Mouse (Mus musculus): ENCODE results near the gene Creg2. TPM values are rescaled to one million over a fixed set of nuclear protein-coding genes. Genes with fewer than 3 reads are reported as not detected.

Creg2 gene
- polyA plus RNA-seq (2015; fragmentation: Nextera tagmentation; extraction: Ambion mirVana) = not detected in 2 replicates

DNA sequence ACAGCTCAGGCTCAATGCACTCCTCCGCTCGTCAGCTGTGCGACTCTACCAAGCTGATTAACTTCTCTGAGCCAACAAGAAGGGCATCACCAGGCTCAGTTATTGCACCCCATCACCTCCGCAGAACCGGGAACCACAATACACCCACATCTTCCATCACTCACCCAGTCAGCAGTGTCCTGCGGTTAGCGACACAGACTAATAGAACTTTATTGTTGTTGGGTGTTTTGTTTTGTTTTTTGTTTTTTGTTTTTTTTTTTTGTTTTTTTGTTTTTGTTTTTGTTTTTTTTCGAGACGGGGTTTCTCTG is at the start of gene Creg2:
Gene Creg2, minus strand, starts transcription at position 234 of the 308 bp plus-strand sequence.
- WGBS = 32% methylated on average over 9 of the region's 9 CpGs
- no peak for ATAC-seq (ENCODE audit: extremely low read depth, insufficient number of reproducible peaks, low FRiP score, low TSS enrichment)
- H3K4me2 ChIP-seq = peak within 1 kb of the TSS; percentile 100
- peak within 1 kb of the TSS; percentile 72 for H3K9ac ChIP-seq
- peaks cover 12% of the 10 kb centered on the region for H3K4me1 ChIP-seq
- peak within 1 kb of the TSS; percentile 66 for H3K4me3 ChIP-seq
- no peaks in the 10 kb centered on the region for H3K9me3 ChIP-seq
- H3K36me3 ChIP-seq = no peaks in the 10 kb centered on the region
- no peak within 1 kb of the TSS for H3K27ac ChIP-seq (replicated peaks)
- H3K27me3 ChIP-seq (replicated peaks) = peaks cover 65% of the 10 kb centered on the region

GRCm38 (mm10) chr1:39700599-39701273 is 49.5 kb upstream of the Creg2 start:
- 29% methylated on average over 7 of the region's 7 CpGs for WGBS
- no peaks in the 10 kb centered on the region for H3K9me3 ChIP-seq
- no peak for ATAC-seq (ENCODE audit: extremely low read depth, insufficient number of reproducible peaks, low FRiP score, low TSS enrichment)
- no peaks in the 10 kb centered on the region for H3K36me3 ChIP-seq
- peak overlapping the region; percentile 48; the same call in 1 of the 2 replicates for H3K9ac ChIP-seq
- no peak overlapping the region for H3K4me3 ChIP-seq
- peaks cover 43% of the 10 kb centered on the region for H3K4me1 ChIP-seq
- peak overlapping the region; percentile 13; the same call in 1 of the 2 replicates for H3K27ac ChIP-seq (replicated peaks)
- H3K4me2 ChIP-seq = peak overlapping the region; percentile 25
- H3K27me3 ChIP-seq (replicated peaks) = no peaks in the 10 kb centered on the region

GRCm38 (mm10) chr1:39698456-39698855 is 47.2 kb upstream of the Creg2 start:
- H3K27ac ChIP-seq (replicated peaks) = no peak overlapping the region; the same call in 1 of the 2 replicates
- 49% methylated on average over 6 of the region's 6 CpGs for WGBS
- peaks cover 56% of the 10 kb centered on the region for H3K4me1 ChIP-seq
- H3K9ac ChIP-seq = no peak overlapping the region
- H3K36me3 ChIP-seq = no peaks in the 10 kb centered on the region
- H3K27me3 ChIP-seq (replicated peaks) = no peaks in the 10 kb centered on the region
- H3K4me3 ChIP-seq = no peak overlapping the region
- no peaks in the 10 kb centered on the region for H3K9me3 ChIP-seq
- no peak overlapping the region for H3K4me2 ChIP-seq
- no peak for ATAC-seq (ENCODE audit: extremely low read depth, insufficient number of reproducible peaks, low FRiP score, low TSS enrichment)

GRCm38 (mm10) chr1:39695198-39695597 is 43.9 kb upstream of the Creg2 start:
- no peak for ATAC-seq (ENCODE audit: extremely low read depth, insufficient number of reproducible peaks, low FRiP score, low TSS enrichment)
- H3K4me1 ChIP-seq = peaks cover 29% of the 10 kb centered on the region
- no peak overlapping the region for H3K4me2 ChIP-seq
- WGBS = 49% methylated on average over 4 of the region's 4 CpGs
- H3K9me3 ChIP-seq = no peaks in the 10 kb centered on the region
- no peak overlapping the region for H3K4me3 ChIP-seq
- H3K36me3 ChIP-seq = no peaks in the 10 kb centered on the region
- 0 out of 2 replicates have a peak, but pooled peaks cover 4% of the 10 kb centered on the region for H3K27me3 ChIP-seq (replicated peaks)
- no peak overlapping the region for H3K27ac ChIP-seq (replicated peaks)
- 0 out of 2 replicates have a peak overlapping the region, but pooled peaks have one; percentile 5 for H3K9ac ChIP-seq

DNA sequence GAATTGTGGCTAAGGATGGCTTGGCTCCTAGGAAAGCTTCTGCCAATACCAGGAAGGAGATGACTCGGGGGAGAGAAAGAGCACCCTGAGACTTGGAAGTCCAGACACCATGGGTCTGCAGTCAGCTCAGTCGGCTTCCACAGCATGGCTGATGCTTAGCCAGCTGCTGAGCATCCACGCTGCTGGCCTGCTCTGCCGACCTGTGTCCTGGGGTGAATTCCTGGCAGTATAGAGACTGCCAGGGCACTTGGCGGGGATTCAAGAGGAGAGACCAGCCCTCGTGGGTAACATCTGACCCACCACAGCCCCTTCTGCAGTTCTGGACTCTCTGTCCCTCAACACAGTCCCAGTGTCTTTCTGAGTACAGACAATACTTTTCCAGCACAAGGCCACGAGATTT is 43.5 kb upstream of the Creg2 start:
- Histone ChIP-seq H3K4me3 (no peak overlapping the region), H3K9ac (peak overlapping the region; percentile 9; the same call in 1 of the 2 replicates), H3K4me2 (no peak overlapping the region), H3K4me1 (peaks cover 29% of the 10 kb centered on the region), H3K9me3 (no peaks in the 10 kb centered on the region), H3K36me3 (no peaks in the 10 kb centered on the region), H3K27ac (replicated peaks) (no peak overlapping the region), H3K27me3 (replicated peaks) (0 out of 2 replicates have a peak, but pooled peaks cover 4% of the 10 kb centered on the region)
- WGBS = 49% methylated on average over 7 of the region's 7 CpGs
- ATAC-seq (ENCODE audit: extremely low read depth, insufficient number of reproducible peaks, low FRiP score, low TSS enrichment) = no peak

DNA sequence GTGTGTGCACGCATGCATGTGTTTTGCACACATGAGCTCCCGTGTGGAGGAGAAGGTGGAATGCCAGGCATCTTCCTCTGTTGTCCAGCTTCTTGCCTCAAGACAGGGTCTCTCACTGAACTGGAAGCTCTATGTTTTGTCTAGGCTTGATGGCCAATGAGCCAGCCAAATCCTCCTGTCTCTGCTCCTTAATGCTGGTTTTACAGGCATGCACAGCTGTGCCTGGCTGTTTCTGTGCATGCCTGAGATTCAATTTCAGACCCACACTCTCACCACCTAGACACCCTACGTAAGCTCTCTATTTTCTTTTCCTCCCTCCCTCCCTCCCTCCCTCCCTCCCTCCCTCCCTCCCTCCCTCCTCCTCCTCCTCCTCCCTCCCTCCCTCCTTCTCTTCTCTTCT is 40.7 kb upstream of the Creg2 start:
- no peak overlapping the region for H3K9ac ChIP-seq
- 0 out of 2 replicates have a peak, but pooled peaks cover 4% of the 10 kb centered on the region for H3K27me3 ChIP-seq (replicated peaks)
- no peak overlapping the region for H3K4me3 ChIP-seq
- H3K27ac ChIP-seq (replicated peaks) = no peak overlapping the region
- no peaks in the 10 kb centered on the region for H3K36me3 ChIP-seq
- H3K4me1 ChIP-seq = peaks cover 42% of the 10 kb centered on the region
- WGBS = 75% methylated on average over 3 of the region's 3 CpGs
- ATAC-seq (ENCODE audit: extremely low read depth, insufficient number of reproducible peaks, low FRiP score, low TSS enrichment) = no peak
- H3K9me3 ChIP-seq = no peaks in the 10 kb centered on the region
- H3K4me2 ChIP-seq = no peak overlapping the region

- Histone ChIP-seq H3K4me1 (peaks cover 40% of the 10 kb centered on the region), H3K27me3 (replicated peaks) (0 out of 2 replicates have a peak, but pooled peaks cover 4% of the 10 kb centered on the region), H3K9me3 (no peaks in the 10 kb centered on the region), H3K4me3 (no peak overlapping the region), H3K9ac (no peak overlapping the region), H3K36me3 (no peaks in the 10 kb centered on the region), H3K27ac (replicated peaks) (no peak overlapping the region), H3K4me2 (no peak overlapping the region)
- ATAC-seq (ENCODE audit: extremely low read depth, insufficient number of reproducible peaks, low FRiP score, low TSS enrichment) = no peak
- WGBS = 42% methylated on average over 4 of the region's 4 CpGs
Observed at GRCm38 (mm10) chr1:39691061-39691460, 39.8 kb upstream of the Creg2 start.

- Histone ChIP-seq H3K27me3 (replicated peaks) (0 out of 2 replicates have a peak, but pooled peaks cover 4% of the 10 kb centered on the region), H3K27ac (replicated peaks) (peak overlapping the region; percentile 29; the same call in 1 of the 2 replicates), H3K4me1 (peaks cover 26% of the 10 kb centered on the region), H3K4me2 (no peak overlapping the region), H3K9ac (no peak overlapping the region), H3K36me3 (no peaks in the 10 kb centered on the region), H3K9me3 (no peaks in the 10 kb centered on the region), H3K4me3 (no peak overlapping the region)
- no peak for ATAC-seq (ENCODE audit: extremely low read depth, insufficient number of reproducible peaks, low FRiP score, low TSS enrichment)
- WGBS = 18% methylated on average over 6 of the region's 6 CpGs
Observed at GRCm38 (mm10) chr1:39688573-39688972, 37.3 kb upstream of the Creg2 start.

GRCm38 (mm10) chr1:39687279-39687678 is 36.0 kb upstream of the Creg2 start:
- Histone ChIP-seq H3K9ac (no peak overlapping the region), H3K4me3 (no peak overlapping the region), H3K9me3 (no peaks in the 10 kb centered on the region), H3K27me3 (replicated peaks) (0 out of 2 replicates have a peak, but pooled peaks cover 4% of the 10 kb centered on the region), H3K4me1 (peaks cover 26% of the 10 kb centered on the region), H3K4me2 (no peak overlapping the region), H3K27ac (replicated peaks) (no peak overlapping the region), H3K36me3 (no peaks in the 10 kb centered on the region)
- WGBS = 34% methylated on average over 9 of the region's 9 CpGs
- ATAC-seq (ENCODE audit: extremely low read depth, insufficient number of reproducible peaks, low FRiP score, low TSS enrichment) = no peak

- Histone ChIP-seq H3K9me3 (no peaks in the 10 kb centered on the region), H3K9ac (no peak overlapping the region), H3K4me3 (no peak overlapping the region), H3K4me2 (no peak overlapping the region), H3K27ac (replicated peaks) (no peak overlapping the region), H3K4me1 (peaks cover 26% of the 10 kb centered on the region), H3K27me3 (replicated peaks) (no peaks in the 10 kb centered on the region), H3K36me3 (no peaks in the 10 kb centered on the region)
- WGBS = 5% methylated on average over 1 of the region's 1 CpGs
- no peak for ATAC-seq (ENCODE audit: extremely low read depth, insufficient number of reproducible peaks, low FRiP score, low TSS enrichment)
Observed at GRCm38 (mm10) chr1:39685841-39686240, 34.6 kb upstream of the Creg2 start.

DNA sequence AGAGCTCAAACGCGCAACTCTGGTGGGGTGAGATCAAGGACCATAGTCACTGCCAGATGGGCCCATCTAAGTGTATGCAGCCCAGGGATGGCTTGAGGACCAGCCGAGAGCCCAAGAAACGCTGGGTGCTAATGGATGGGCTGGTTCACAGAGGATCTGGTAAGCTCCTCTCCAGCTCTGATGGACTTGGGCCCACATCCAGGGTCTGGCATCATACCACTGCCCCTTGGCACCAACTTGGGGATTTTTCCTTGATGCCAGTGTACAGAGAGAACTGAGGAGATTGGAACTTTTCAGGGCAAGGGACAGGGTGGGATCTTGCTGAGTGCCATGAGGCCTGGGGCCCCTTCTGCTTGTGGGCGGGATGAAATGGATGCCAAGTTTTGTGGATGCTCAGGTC is 30.4 kb upstream of the Creg2 start:
- Histone ChIP-seq H3K27ac (replicated peaks) (no peak overlapping the region), H3K36me3 (no peaks in the 10 kb centered on the region), H3K4me2 (no peak overlapping the region), H3K4me1 (0 out of 2 replicates have a peak, but pooled peaks cover 5% of the 10 kb centered on the region), H3K9me3 (no peaks in the 10 kb centered on the region), H3K4me3 (no peak overlapping the region), H3K27me3 (replicated peaks) (no peaks in the 10 kb centered on the region), H3K9ac (no peak overlapping the region)
- no peak for ATAC-seq (ENCODE audit: extremely low read depth, insufficient number of reproducible peaks, low FRiP score, low TSS enrichment)
- WGBS = 82% methylated on average over 5 of the region's 5 CpGs

- Histone ChIP-seq H3K4me3 (no peak overlapping the region), H3K9me3 (no peaks in the 10 kb centered on the region), H3K9ac (no peak overlapping the region), H3K36me3 (no peaks in the 10 kb centered on the region), H3K27ac (replicated peaks) (no peak overlapping the region), H3K4me1 (no peaks in the 10 kb centered on the region), H3K27me3 (replicated peaks) (no peaks in the 10 kb centered on the region), H3K4me2 (no peak overlapping the region)
- no peak for ATAC-seq (ENCODE audit: extremely low read depth, insufficient number of reproducible peaks, low FRiP score, low TSS enrichment)
- 63% methylated on average over 6 of the region's 6 CpGs for WGBS
Observed at GRCm38 (mm10) chr1:39680546-39680945, 29.3 kb upstream of the Creg2 start.

Data from heart, embryonic 13.5 days (tissue).